Mouse (Mus musculus): Measurements from ENCODE around the gene Gm42715. TPM values are rescaled to one million over a fixed set of nuclear protein-coding genes. Genes with fewer than 3 reads are reported as not detected.
A peak's percentile ranks its signal among the peaks of the same experiment; 100 is the strongest.
"Not testable (repeated sequence)": the region's sequence is repeated elsewhere in the genome, so short reads cannot be mapped to it uniquely, and the experiment has no call there.

Gene Gm42715
- polyA plus RNA-seq, 1 experiment from 2014 or later = 8.2 TPM

DNA sequence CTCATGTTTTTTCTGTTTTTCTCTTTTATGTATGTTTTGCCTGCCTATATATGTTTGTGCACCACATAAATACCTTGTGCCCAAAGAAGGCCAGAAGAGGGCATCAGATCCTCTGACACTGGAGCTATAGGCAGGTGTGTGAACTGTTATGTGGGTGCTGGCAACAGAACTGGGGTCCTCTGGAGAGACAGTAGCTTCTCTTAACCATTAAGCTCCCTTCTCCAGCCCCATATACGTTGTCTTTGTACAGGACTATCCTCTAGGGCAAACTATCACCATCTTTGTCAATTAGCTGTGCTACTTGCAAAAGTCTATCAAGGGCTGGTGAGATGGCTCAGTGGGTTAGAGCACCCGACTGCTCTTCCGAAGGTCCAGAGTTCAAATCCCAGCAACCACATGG lies 11.1 kb upstream of the Gm42715 start:
- H3K27ac ChIP-seq = no peak overlapping the region
- H3K27me3 ChIP-seq = no peaks in the 10 kb centered on the region
- H3K9ac ChIP-seq = no peak overlapping the region
- H3K36me3 ChIP-seq = no peaks in the 10 kb centered on the region
- no peak for ATAC-seq (replicated peaks; ENCODE audit: insufficient number of reproducible peaks, insufficient read depth, low FRiP score, low read depth)
- no peaks in the 10 kb centered on the region for H3K9me3 ChIP-seq (replicated peaks)
- 90% methylated on average over 3 of the region's 3 CpGs for WGBS
- no peak overlapping the region for H3K4me3 ChIP-seq
- H3K4me2 ChIP-seq = no peak overlapping the region
- H3K4me1 ChIP-seq (replicated peaks) = peaks cover 9% of the 10 kb centered on the region

DNA sequence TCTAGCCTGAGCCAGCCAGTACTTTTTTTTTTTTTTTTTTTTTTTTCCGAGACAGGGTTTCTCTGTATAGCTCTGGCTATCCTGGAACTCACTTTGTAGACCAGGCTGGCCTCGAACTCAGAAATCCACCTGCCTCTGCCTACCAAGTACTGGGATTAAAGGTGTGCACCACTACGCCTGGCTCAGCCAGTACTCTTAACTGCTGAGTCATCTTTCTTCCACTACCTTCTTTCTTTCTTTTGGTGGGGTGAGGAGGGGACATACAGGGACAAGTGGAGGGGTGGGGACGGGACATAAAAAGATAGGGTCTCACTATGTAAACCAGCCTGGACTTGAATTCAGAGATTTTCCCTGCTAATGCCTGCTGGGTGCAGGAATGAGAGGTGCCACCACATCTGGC lies 9.6 kb upstream of the Gm42715 start:
- WGBS = 75% methylated on average over 4 of the region's 4 CpGs
- peaks cover 18% of the 10 kb centered on the region for H3K4me1 ChIP-seq (replicated peaks)
- not testable (repeated sequence) for H3K27ac ChIP-seq; H3K4me3 ChIP-seq; H3K27me3 ChIP-seq; ATAC-seq (replicated peaks; ENCODE audit: insufficient number of reproducible peaks, insufficient read depth, low FRiP score, low read depth); H3K9ac ChIP-seq; H3K36me3 ChIP-seq; H3K9me3 ChIP-seq (replicated peaks); H3K4me2 ChIP-seq

DNA sequence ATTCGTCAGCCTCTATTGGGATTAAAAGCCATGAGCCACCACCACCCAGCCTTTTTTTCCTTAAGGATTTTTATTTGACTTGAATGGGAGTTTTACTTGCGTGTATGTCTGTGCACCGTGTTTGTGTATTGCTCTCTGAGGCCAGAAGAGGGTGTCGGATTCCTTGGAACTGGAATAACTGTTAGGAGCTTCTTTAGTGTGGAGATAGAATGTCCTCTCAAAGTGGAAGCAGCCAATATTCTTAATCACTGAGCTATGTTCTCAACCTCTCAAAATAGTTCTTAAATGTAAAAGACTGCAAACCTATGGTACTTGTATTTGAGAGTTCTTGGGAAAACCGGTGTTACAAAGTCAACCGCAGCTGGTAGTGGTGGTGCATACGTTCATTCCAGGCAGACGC lies 8.1 kb upstream of the Gm42715 start:
- Histone ChIP-seq H3K4me1 (replicated peaks) (peaks cover 20% of the 10 kb centered on the region), H3K27ac (peak overlapping the region; percentile 99), H3K4me2 (peak overlapping the region; percentile 59), H3K4me3 (peak overlapping the region; percentile 69), H3K9ac (0 out of 2 replicates have a peak overlapping the region, but pooled peaks have one; percentile 78), H3K36me3 (peaks cover 16% of the 10 kb centered on the region), H3K27me3 (no peaks in the 10 kb centered on the region), H3K9me3 (replicated peaks) (no peaks in the 10 kb centered on the region)
- 36% methylated on average over 8 of the region's 8 CpGs for WGBS
- ATAC-seq (replicated peaks; ENCODE audit: insufficient number of reproducible peaks, insufficient read depth, low FRiP score, low read depth) = no peak

DNA sequence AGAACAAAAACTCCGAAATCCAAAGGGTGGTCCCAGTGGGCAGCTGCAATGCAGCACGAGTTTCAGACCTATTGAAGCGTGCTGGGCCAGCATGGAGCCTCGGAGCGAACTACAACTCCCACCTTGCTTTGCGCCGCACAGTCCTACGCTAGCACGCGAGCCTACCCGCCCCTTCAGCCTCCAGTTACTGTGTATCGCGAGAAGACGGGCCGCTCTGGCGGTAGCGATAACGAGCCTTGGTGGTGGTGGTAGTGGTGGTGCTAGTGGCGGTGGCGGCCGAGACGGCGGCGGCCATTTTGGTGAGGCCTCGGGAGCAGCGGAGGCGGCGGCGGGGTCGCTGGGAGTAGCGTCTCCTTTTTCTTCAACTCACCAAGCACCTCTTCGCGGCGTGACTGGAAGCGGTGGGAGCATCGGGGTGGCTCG lies 7.6 kb upstream of the Gm42715 start, which contains the start of gene Srcap:
Gene Srcap (plus strand): TSS at position 176 of the 423 bp plus-strand sequence.
- H3K9me3 ChIP-seq (replicated peaks) = no peaks in the 10 kb centered on the region
- H3K4me3 ChIP-seq = peak within 1 kb of the TSS; percentile 69
- H3K27me3 ChIP-seq = no peaks in the 10 kb centered on the region
- H3K4me1 ChIP-seq (replicated peaks) = peaks cover 20% of the 10 kb centered on the region
- WGBS = under 1% methylated on average over 37 of the region's 37 CpGs
- H3K9ac ChIP-seq = peak within 1 kb of the TSS; percentile 78
- H3K4me2 ChIP-seq = peak within 1 kb of the TSS; percentile 71
- H3K27ac ChIP-seq = peak within 1 kb of the TSS; percentile 99
- peak; percentile 95 for ATAC-seq (replicated peaks; ENCODE audit: insufficient number of reproducible peaks, insufficient read depth, low FRiP score, low read depth)
- H3K36me3 ChIP-seq = peaks cover 21% of the 10 kb centered on the region

DNA sequence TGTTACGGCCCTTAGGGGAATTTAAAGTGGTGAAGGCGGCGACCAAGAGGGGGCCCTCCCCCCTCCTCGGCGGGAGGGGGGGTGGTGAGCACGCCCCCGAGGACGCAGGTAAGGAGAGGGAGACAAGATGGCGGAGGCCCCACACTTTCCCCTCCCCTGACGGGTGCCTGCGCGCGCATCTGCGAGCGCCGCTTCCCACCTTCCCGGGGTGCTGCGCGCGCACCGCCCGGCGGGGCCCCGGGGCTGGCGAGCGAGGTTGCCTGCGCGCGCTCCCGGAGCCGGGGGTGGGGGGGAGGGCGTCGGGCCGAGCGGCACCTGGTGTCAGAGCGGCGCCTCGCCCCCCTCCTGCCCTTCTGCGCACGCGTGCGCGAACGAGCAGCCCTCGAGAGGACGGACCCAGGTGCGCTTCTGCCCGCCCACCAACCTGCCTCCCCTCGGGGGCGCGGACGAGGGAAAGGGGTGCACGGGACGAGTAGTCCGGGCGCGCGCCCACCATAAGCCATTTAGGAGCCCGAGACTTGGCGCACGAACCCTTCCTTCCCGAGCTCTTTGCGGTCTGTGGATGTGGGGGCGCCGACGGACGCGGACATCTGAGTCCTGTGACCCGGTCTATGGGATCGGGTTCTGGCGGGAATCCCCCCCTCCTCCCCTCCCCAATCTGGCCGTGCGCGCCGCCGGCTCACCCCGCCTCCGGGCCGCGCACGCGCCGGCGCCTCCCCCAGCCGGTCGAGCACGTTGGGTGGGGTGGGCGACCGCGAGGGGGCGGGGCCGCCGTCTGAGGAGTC lies 7.0 kb upstream of the Gm42715 start:
- Histone ChIP-seq H3K27ac (peak overlapping the region; percentile 99), H3K4me2 (peak overlapping the region; percentile 71), H3K9ac (peak overlapping the region; percentile 78), H3K4me3 (peak overlapping the region; percentile 69), H3K27me3 (no peaks in the 10 kb centered on the region), H3K36me3 (peaks cover 27% of the 10 kb centered on the region), H3K4me1 (replicated peaks) (peaks cover 20% of the 10 kb centered on the region), H3K9me3 (replicated peaks) (no peaks in the 10 kb centered on the region)
- ATAC-seq (replicated peaks; ENCODE audit: insufficient number of reproducible peaks, insufficient read depth, low FRiP score, low read depth) = peak; percentile 88
- under 1% methylated on average over 73 of the region's 93 CpGs for WGBS

DNA sequence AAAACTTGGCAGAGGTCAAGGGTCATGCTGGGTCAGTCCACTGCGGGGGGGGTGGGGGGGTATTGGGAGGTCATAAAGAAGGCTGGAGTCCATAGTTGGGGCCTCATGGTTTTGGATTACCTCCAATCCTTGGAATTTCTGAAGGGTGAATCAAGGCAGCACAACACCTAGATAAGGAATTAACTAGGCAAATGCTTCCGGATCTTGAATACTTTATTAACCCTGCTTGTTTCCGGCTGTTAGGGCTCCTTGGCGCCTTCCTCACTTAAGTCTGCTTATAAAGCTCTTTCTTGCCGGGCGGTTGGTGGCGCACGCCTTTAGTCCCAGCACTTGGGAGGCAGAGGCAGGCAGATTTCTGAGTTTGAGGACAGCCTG lies 6.4 kb upstream of the Gm42715 start:
- Histone ChIP-seq H3K4me3 (peak overlapping the region; percentile 69), H3K27ac (peak overlapping the region; percentile 99), H3K4me1 (replicated peaks) (peaks cover 20% of the 10 kb centered on the region), H3K36me3 (peaks cover 33% of the 10 kb centered on the region), H3K27me3 (no peaks in the 10 kb centered on the region), H3K9me3 (replicated peaks) (no peaks in the 10 kb centered on the region), H3K9ac (peak overlapping the region; percentile 78), H3K4me2 (peak overlapping the region; percentile 71)
- WGBS = 26% methylated on average over 8 of the region's 8 CpGs
- ATAC-seq (replicated peaks; ENCODE audit: insufficient number of reproducible peaks, insufficient read depth, low FRiP score, low read depth) = 0 out of 2 replicates have a peak, but pooled peaks have one; percentile 0

DNA sequence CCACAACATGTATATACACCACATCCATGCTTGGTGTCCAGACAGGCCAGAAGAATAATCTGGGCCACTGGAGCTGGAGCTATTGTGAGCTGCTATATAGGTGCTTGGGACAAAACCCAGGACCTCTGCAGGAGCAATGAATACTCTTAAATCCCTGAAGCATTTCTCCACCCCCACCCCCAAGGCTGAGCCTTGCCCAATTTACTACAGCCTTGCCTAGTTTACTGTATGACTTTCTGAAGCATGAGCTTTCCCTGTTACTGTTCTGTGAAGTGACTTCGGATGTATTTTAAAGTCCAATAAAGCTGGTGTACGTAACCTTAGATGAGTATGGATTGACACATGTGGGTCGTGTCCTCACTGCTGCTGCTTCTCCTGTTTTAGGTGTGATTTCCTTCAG lies 5.6 kb upstream of the Gm42715 start:
- Histone ChIP-seq H3K9me3 (replicated peaks) (no peaks in the 10 kb centered on the region), H3K4me2 (peak overlapping the region; percentile 71), H3K36me3 (peaks cover 39% of the 10 kb centered on the region), H3K9ac (no peak overlapping the region), H3K4me1 (replicated peaks) (peaks cover 20% of the 10 kb centered on the region), H3K27ac (peak overlapping the region; percentile 10; the same call in 1 of the 2 replicates), H3K4me3 (peak overlapping the region; percentile 69), H3K27me3 (no peaks in the 10 kb centered on the region)
- WGBS = 74% methylated on average over 3 of the region's 3 CpGs
- no peak for ATAC-seq (replicated peaks; ENCODE audit: insufficient number of reproducible peaks, insufficient read depth, low FRiP score, low read depth)

DNA sequence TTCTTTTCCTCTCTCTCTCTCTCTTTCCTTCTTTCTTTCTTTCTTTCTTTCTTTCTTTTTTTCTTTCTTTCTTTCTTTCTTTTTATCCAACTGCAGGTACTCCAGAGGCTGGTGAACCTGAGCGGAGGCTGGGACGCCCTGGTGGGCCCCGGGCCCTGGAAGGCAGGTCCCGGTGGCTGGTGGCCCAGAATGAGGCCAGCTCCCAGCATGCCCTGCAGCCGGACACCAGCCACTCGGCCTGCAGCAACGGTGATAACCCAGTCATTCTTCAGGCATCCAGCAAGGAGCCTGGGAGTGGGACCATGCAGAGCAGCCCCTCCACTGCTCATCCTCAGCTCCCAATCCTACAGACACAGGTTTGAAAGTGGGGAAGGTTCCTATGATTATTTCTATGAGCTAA lies 3.5 kb upstream of the Gm42715 start:
- H3K27ac ChIP-seq = no peak overlapping the region
- no peak overlapping the region for H3K9ac ChIP-seq
- WGBS = 72% methylated on average over 7 of the region's 7 CpGs
- no peaks in the 10 kb centered on the region for H3K27me3 ChIP-seq
- H3K9me3 ChIP-seq (replicated peaks) = no peaks in the 10 kb centered on the region
- peaks cover 56% of the 10 kb centered on the region for H3K36me3 ChIP-seq
- no peak overlapping the region for H3K4me2 ChIP-seq
- H3K4me3 ChIP-seq = no peak overlapping the region
- peaks cover 20% of the 10 kb centered on the region for H3K4me1 ChIP-seq (replicated peaks)
- no peak for ATAC-seq (replicated peaks; ENCODE audit: insufficient number of reproducible peaks, insufficient read depth, low FRiP score, low read depth)

DNA sequence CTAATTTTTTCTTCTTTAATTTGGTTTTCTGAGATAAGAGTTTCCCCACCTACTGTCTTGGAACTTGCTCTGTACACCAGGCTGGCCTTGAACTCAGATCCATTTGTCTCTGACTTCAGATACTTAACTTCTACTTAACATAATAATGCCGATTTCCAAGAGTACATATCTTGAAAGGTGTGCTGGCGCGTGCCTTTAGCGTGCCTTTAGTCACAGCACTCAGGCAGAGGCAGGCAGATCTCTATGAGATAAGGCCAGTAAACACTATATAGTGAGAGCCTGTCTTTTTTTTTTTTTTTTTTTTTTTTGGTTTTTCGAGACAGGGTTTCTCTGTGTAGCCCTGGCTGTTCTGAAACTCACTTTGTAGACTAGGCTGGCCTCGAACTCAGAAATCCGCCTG lies 3.0 kb upstream of the Gm42715 start:
- WGBS = 88% methylated on average over 7 of the region's 7 CpGs
- H3K4me1 ChIP-seq (replicated peaks) = peaks cover 16% of the 10 kb centered on the region
- H3K36me3 ChIP-seq = peaks cover 61% of the 10 kb centered on the region
- no peak overlapping the region for H3K4me2 ChIP-seq
- H3K27ac ChIP-seq = no peak overlapping the region
- no peaks in the 10 kb centered on the region for H3K9me3 ChIP-seq (replicated peaks)
- H3K9ac ChIP-seq = no peak overlapping the region
- no peaks in the 10 kb centered on the region for H3K27me3 ChIP-seq
- no peak for ATAC-seq (replicated peaks; ENCODE audit: insufficient number of reproducible peaks, insufficient read depth, low FRiP score, low read depth)
- no peak overlapping the region for H3K4me3 ChIP-seq

DNA sequence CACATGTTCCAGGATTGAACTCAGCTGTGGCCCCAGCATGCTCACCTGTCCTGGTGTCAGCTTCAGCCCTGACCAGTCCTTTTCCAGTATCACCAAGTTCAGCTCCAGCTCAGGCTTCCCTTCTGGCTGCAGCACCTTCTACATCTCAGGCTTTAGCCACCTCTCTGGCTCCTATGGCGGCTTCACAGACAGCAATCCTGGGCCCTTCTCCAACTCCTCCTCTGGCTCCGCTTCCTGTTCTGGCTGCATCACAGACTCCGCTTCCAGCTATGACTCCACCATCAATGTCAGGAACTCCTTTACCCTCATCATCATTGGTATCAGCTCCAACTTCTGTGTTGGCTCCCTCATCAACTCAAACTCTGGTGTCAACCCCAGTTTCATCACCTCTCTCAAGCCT lies 22.3 kb downstream of the Gm42715 start:
- no peak overlapping the region for H3K4me2 ChIP-seq
- H3K27ac ChIP-seq = no peak overlapping the region
- ATAC-seq (replicated peaks; ENCODE audit: insufficient number of reproducible peaks, insufficient read depth, low FRiP score, low read depth) = no peak
- H3K9ac ChIP-seq = no peak overlapping the region
- no peaks in the 10 kb centered on the region for H3K27me3 ChIP-seq
- H3K36me3 ChIP-seq = peaks cover 94% of the 10 kb centered on the region
- H3K4me1 ChIP-seq (replicated peaks) = no peaks in the 10 kb centered on the region; the same call in 1 of the 2 replicates
- H3K9me3 ChIP-seq (replicated peaks) = no peaks in the 10 kb centered on the region
- no peak overlapping the region for H3K4me3 ChIP-seq
- WGBS = 89% methylated on average over 3 of the region's 3 CpGs

DNA sequence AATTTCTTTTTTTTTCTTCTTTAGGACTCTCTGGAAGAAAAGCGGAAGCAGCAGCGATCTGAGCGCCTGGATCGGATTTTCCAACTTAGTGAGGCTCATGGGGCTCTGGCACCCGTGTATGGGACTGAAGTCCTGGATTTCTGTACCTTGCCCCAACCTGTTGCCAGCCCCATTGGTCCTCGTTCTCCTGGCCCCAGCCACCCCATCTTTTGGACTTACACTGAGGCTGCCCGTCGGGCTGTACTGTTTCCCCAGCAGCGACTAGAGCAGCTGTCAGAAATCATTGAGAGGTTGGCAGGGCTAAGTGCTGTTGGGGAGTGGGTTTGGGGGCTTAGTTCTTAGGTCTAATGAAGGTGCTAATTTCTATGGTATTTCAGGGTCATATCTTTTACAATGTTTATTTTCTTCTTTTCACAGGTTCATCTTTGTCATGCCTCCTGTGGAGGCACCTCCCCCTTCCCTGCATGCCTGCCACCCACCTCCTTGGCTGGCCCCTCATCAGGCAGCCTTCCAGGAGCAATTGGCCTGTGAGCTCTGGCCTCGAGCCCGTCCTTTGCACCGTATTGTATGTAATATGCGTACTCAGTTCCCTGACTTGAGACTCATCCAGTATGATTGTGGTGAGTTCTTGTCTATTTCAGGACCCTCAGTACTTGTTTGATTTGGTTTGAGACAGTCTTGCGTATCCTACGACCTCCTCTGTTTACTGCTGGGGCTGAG lies 29.9 kb downstream of the Gm42715 start:
- ATAC-seq (replicated peaks; ENCODE audit: insufficient number of reproducible peaks, insufficient read depth, low FRiP score, low read depth) = no peak
- H3K4me1 ChIP-seq (replicated peaks) = peaks cover 3% of the 10 kb centered on the region; the same call in 1 of the 2 replicates
- H3K4me3 ChIP-seq = no peak overlapping the region
- H3K9me3 ChIP-seq (replicated peaks) = no peaks in the 10 kb centered on the region
- H3K36me3 ChIP-seq = peaks cover 74% of the 10 kb centered on the region
- H3K27me3 ChIP-seq = no peaks in the 10 kb centered on the region
- no peak overlapping the region for H3K27ac ChIP-seq
- 80% methylated on average over 15 of the region's 15 CpGs for WGBS
- H3K9ac ChIP-seq = no peak overlapping the region
- H3K4me2 ChIP-seq = no peak overlapping the region
